Mouse (Mus musculus) cortical plate, adult 2 months (tissue): ENCODE results near the gene Nr1h2.

Experiments used
- CTCF ChIP-seq: fragments of 200-500 bp; IDR thresholded peaks from 2 replicates; pipeline ENCODE4 v1.5.1; 2011; ENCODE audit warnings: mild to moderate bottlenecking, control low read depth, low read length; ENCODE audit not compliant: insufficient read depth; ENCODE audit errors: extremely low read depth
- POLR2A ChIP-seq: fragments of 200-500 bp; IDR thresholded peaks from 2 replicates; pipeline ENCODE4 v1.6.1; 2011; ENCODE audit warnings: mild to moderate bottlenecking, low read length, control low read depth; ENCODE audit not compliant: insufficient read depth; ENCODE audit errors: extremely low read depth

DNA sequence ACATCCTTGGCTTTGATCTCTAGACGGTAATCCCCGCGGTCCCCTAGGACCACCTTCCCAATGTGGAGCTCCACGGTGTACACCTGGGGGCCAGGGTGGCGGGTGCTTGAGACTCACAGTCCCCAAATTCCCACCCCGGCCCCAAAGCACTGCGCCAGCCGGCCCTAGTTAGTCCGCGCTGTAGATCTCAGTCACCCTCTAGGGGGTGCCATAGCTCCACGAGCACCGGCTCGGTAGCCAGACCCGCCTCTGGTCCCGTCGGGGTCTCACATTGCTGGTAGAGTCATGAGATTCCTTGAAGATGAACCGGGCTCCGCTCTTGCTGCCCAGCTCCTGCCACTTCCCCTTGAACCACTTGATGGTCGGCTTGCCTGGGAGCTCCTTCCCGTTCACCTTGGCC is 32.0 kb downstream of the Nr1h2 start:
- peak; percentile 46 for TF ChIP-seq CTCF
- TF ChIP-seq POLR2A, result no peak
